Comparison of ENCODE assay signal across 19 mouse cellular contexts in the genomic region with DNA sequence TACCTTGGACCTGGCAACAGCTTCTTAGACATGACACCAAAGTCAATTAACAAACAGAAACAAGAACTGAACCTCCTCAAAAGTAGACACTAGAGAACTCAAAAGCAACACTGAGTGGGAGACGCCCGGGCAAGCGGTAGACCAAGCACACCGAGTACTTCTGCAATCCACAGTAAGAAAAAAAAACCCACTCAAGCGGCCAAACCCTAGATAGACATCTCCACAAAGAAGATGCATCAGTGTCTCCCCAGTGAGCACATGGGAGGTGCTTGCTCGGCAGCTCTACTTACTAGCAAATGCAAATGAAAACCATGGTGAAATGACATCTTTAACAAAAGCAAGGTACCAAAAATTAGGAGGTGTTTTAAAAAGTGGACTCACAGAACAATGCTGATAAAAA.
DNase-seq lines count a peak whose midpoint lies in the region; ATAC-seq and TF ChIP-seq lines count a peak whose summit lies in the region.
"Had no signal": no experiment of that assay in that cellular context is flagged by ENCODE, and none has a peak within 500 bp of the region (broad histone marks: within the 10 kb centered on the region; RNA-seq: fewer than 3 reads in every experiment).

No protein-coding gene starts in this region.

- H3K27me3 ChIP-seq in forebrain, embryonic 14.5 days (replicated peaks; ENCODE audit: control insufficient read depth, insufficient read depth, low read length) = no peaks in the 10 kb centered on the region
- H3K27me3 ChIP-seq: forebrain, embryonic 12.5 days; limb, embryonic 12.5 days; stomach, embryonic 15.5 days had no signal

- ATAC-seq in common myeloid progenitor, adult 5-6 weeks (replicated peaks; ENCODE audit: low read depth, poor library complexity, severe bottlenecking) = peak; percentile 31
- no peak for ATAC-seq in forebrain, embryonic 14.5 days

- H3K9ac ChIP-seq in forebrain, embryonic 14.5 days (ENCODE audit: low read length) = no peak overlapping the region
- H3K9ac ChIP-seq: forebrain, embryonic 12.5 days; limb, embryonic 12.5 days; stomach, embryonic 15.5 days had no signal

- no peaks in the 10 kb centered on the region for H3K9me3 ChIP-seq in forebrain, embryonic 14.5 days (replicated peaks; ENCODE audit: control insufficient read depth, low read length)
- H3K9me3 ChIP-seq: forebrain, embryonic 12.5 days; hindbrain, embryonic 10.5 days; limb, embryonic 12.5 days; megakaryocyte, embryonic 14.5 days; stomach, embryonic 15.5 days had no signal

- 94% methylated on average over 6 of the region's 6 CpGs for WGBS in forebrain, embryonic 14.5 days

- intact Hi-C loops in gastrocnemius, adult 2 months (cut with DNase I) = no loop called here

- no peaks in the 10 kb centered on the region for H3K36me3 ChIP-seq in forebrain, embryonic 14.5 days (ENCODE audit: control insufficient read depth, insufficient read depth, low read length)
- H3K36me3 ChIP-seq: forebrain, embryonic 12.5 days; limb, embryonic 12.5 days; stomach, embryonic 15.5 days had no signal

- H3K4me3 ChIP-seq in gastrocnemius, adult 2 months = no peak overlapping the region
- no peak overlapping the region for H3K4me3 ChIP-seq in forebrain, embryonic 14.5 days (ENCODE audit: low read depth, low read length)
- H3K4me3 ChIP-seq: forebrain, embryonic 12.5 days; hindbrain, embryonic 10.5 days; limb, embryonic 12.5 days; stomach, embryonic 15.5 days had no signal

- H3K4me1 ChIP-seq in forebrain, embryonic 14.5 days (ENCODE audit: control insufficient read depth, insufficient read depth, low read length) = peaks cover 10% of the 10 kb centered on the region
- H3K4me1 ChIP-seq: hindbrain, embryonic 10.5 days had no signal

- TF ChIP-seq CTCF in gastrocnemius, adult 2 months (IDR thresholded peaks at IDR 0.05) = no peak

- no peak for DNase-seq in gastrocnemius, adult 2 months
- no peak for DNase-seq in gastrocnemius, postnatal 10 days
- DNase-seq in thymus, postnatal 14 days = peak; percentile 17
- DNase-seq in thymus, postnatal 25 days = no peak
- no peak for DNase-seq in cerebellum, adult 11 months
- DNase-seq in forebrain, embryonic 14.5 days (ENCODE audit: low spot score) = no peak
- DNase-seq in adrenal gland, postnatal 25 days = no peak
- DNase-seq: adrenal gland, postnatal 14 days; cerebellum, postnatal 10 days; kidney, adult 2 months; kidney, postnatal 14 days; right cerebral cortex, adult 18-20 months; thymus, postnatal 36 days had no signal

- no peak overlapping the region for H3K4me2 ChIP-seq in forebrain, embryonic 14.5 days (ENCODE audit: low read length)
- H3K4me2 ChIP-seq: forebrain, embryonic 12.5 days; limb, embryonic 12.5 days; stomach, embryonic 15.5 days had no signal

- peak overlapping the region; percentile 55; the same call in 1 of the 2 replicates for H3K27ac ChIP-seq in gastrocnemius, adult 2 months
- no peak overlapping the region for H3K27ac ChIP-seq in forebrain, embryonic 14.5 days (ENCODE audit: low read depth, low read length)
- H3K27ac ChIP-seq: forebrain, embryonic 12.5 days; hindbrain, embryonic 10.5 days; limb, embryonic 12.5 days; stomach, embryonic 15.5 days had no signal
